Mouse (Mus musculus): ENCODE measurements around the gene Utp3.
"Not testable (repeated sequence)": the region's sequence is repeated elsewhere in the genome, so short reads cannot be mapped to it uniquely, and the experiment has no call there.

Gene Utp3

DNA sequence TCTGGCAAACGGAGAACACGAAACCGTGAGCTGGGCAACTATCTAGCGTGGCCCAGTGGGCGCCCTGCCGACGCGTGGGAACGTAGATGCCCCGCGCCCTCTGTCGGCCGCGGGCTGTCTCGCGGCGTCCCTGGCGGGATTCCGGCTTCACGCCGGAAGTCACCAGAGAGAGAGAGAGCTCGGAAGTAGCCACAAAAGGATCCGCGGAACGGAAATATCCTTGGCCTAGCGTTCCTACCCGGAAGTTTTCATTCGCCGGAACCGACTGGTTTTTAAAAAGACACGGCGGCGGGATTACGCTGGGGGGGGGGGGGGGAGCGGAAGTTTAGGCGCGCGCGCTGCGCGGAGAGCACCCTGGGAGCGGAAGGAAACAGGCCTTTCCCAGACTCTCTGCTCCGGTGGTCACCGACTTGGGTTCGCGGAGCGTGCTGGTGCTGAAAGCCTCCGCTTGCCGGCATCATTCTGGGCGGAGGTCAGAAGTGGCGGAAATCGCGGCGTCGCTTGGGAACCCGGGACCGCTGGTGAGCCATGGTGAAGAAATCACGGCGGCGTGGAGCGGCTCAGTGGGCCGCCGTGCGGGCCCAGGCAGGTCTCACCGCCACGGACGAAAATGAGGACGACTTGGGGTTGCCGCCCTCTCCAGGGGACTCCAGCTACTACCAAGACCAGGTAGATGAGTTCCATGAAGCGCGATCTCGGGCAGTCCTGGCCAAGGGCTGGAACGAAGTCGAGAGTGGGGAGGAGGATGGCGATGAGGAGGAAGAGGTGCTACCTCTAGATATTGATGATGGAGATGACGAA is at the start of gene Utp3:
Gene Utp3, plus strand, starts transcription at position 377 of the 801 bp plus-strand sequence.
- peak; percentile 92 to 93 for DNase-seq (ENCODE audit: low spot score in 2 of 2)

DNA sequence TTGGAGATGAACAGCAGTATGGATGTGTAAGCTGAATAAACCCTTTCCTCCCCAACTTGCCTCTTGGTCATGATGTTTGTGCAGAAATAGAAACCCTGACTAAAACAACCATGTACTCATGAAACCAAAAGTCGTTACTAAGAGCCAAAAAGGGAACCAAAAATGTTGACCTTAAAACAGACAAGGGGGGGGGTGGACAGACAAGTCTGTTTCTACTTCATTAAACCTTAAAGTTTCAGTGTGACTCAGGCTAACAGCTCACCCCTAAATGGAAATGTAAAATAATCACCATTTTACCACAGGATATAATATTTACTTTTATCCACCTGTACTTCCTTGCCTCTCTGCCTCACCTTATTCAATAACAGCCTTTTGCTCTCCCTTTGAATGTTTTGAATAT is 45.7 kb upstream of the Utp3 start:
- no peak for DNase-seq (ENCODE audit: low spot score in 2 of 2)

GRCm38 (mm10) chr5:88508990-88509389 is 45.3 kb upstream of the Utp3 start:
- no peak for DNase-seq (ENCODE audit: low spot score in 2 of 2)

GRCm38 (mm10) chr5:88519232-88519631 is 35.0 kb upstream of the Utp3 start:
- DNase-seq (ENCODE audit: low spot score in 2 of 2): no peak

- no peak for DNase-seq (ENCODE audit: low spot score in 2 of 2)
Measured at GRCm38 (mm10) chr5:88527657-88528056, 26.6 kb upstream of the Utp3 start, which contains the start of gene Jchain. Gene Jchain, minus strand, starts transcription at chr5:88527891.

- DNase-seq (ENCODE audit: low spot score in 2 of 2): no peak
Measured at GRCm38 (mm10) chr5:88530908-88531307, 23.4 kb upstream of the Utp3 start.

GRCm38 (mm10) chr5:88534697-88535096 is 19.6 kb upstream of the Utp3 start:
- no peak for DNase-seq (ENCODE audit: low spot score in 2 of 2)

DNA sequence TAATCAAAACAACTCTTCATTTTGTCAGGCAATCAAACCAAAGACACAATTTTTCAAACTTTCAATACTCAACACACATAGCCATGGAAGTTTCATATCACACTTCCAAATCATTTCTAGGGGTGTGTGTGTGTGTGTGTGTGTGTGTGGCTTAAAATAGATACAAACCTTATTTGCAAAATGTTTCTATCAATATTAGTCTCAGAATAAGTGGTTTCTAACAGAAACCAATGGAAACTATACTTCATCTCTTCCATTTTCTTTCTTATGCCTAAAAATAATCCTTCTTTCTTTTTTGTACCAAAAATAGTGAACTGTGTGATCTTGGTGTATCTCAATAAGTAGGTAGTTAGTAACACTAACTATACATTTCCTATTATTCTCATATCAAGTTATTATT is 13.4 kb upstream of the Utp3 start:
- no peak for DNase-seq (ENCODE audit: low spot score in 2 of 2)

- peak in 1 of 2 experiments; percentile 23 for DNase-seq (ENCODE audit: low spot score in 2 of 2)
Measured at GRCm38 (mm10) chr5:88542651-88543282, 11.5 kb upstream of the Utp3 start.

GRCm38 (mm10) chr5:88544411-88544810 is 9.9 kb upstream of the Utp3 start:
- not testable (repeated sequence) for DNase-seq (ENCODE audit: low spot score in 2 of 2)

DNA sequence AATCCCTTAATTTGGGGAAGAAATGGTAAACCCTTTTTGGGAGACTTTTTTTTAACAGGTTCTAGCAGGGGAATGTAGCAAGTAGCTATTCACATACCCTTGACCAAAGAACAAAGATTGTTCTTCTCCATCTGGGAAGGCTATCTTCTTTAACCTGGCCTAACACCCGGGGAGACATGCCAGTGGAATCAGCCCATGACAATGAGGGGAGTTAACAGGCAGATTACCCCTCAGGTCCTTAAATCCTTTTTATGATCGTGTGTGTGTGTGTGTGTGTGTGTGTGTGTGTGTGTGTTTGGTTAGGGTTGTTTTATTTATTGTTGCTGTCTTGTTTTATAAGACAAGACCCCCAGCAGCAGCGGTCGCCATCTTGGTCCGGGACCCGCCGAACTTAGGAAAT is 8.7 kb upstream of the Utp3 start:
- DNase-seq (ENCODE audit: low spot score in 2 of 2): no peak

- DNase-seq (ENCODE audit: low spot score in 2 of 2): no peak
Measured at GRCm38 (mm10) chr5:88553271-88554085, 784 bp upstream of the Utp3 start.

DNA sequence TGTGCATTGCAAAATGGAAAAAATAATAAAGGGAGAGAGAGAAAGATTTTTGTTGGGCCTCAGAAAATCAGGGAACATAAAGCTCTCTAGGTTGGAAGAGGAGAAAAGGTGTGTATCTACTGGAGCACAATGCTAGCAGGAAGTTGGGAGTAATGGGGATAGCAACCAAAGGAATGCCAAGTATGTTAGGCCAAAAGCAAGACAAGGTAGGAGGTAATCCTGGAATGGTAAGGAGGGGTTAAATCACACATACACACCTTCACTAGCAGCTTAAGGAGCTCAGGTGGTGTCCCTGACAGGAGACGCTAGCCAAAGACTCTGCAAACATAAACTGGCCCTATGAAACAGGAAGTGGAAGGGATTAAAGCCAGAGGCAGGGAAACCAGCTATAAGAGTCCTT is 4.7 kb downstream of the Utp3 start:
- DNase-seq (ENCODE audit: low spot score in 2 of 2): no peak

GRCm38 (mm10) chr5:88561080-88561814 is 7.0 kb downstream of the Utp3 start:
- no peak for DNase-seq (ENCODE audit: low spot score in 2 of 2)

GRCm38 (mm10) chr5:88562863-88563780 is 8.9 kb downstream of the Utp3 start:
- peak in 1 of 2 experiments; percentile 37 for DNase-seq (ENCODE audit: low spot score in 2 of 2)

GRCm38 (mm10) chr5:88564501-88565147 is 10.4 kb downstream of the Utp3 start, which contains the start of gene Rufy3:
Gene Rufy3, plus strand, starts transcription at chr5:88565040.
- DNase-seq (ENCODE audit: low spot score in 2 of 2): peak; percentile 85 to 88

- peak; percentile 55 to 70 for DNase-seq (ENCODE audit: low spot score in 2 of 2)
Measured at GRCm38 (mm10) chr5:88565148-88566033, 11.1 kb downstream of the Utp3 start.

GRCm38 (mm10) chr5:88566034-88566841 is 12.0 kb downstream of the Utp3 start:
- DNase-seq (ENCODE audit: low spot score in 2 of 2): no peak

All from urinary bladder, postnatal 36 days (tissue).